Mouse (Mus musculus) C2C12 (cell line): ENCODE measurements at regions not wholly inside any gene's neighbourhood (a gene's known extent, or its start where the extent isn't known, plus 50 kb on each side); places are given as distances from the start of the nearest gene placed in this dataset.

Experiments
- CTCF ChIP-seq: IDR thresholded peaks from one replicate; pipeline ENCODE4 v1.5.1; 2011; ENCODE audit not compliant: control insufficient read depth, insufficient read depth, insufficient read length
- MAX ChIP-seq: IDR thresholded peaks from one replicate; pipeline ENCODE4 v1.6.1; 2011; ENCODE audit warnings: mild to moderate bottlenecking, control low read depth
- MYOG ChIP-seq: IDR thresholded peaks from one replicate; pipeline ENCODE4 v1.6.1; 2011; ENCODE audit not compliant: control insufficient read depth, insufficient read length; ENCODE audit errors: extremely low read depth
- USF1 ChIP-seq: IDR thresholded peaks from one replicate; pipeline ENCODE4 v1.6.1; 2011; ENCODE audit warnings: low read depth, mild to moderate bottlenecking, control low read depth, moderate library complexity

GRCm38 (mm10) chr13:83252452-83252851 lies 251.4 kb upstream of the Mef2c start:
- TF ChIP-seq CTCF (no peak), USF1 (no peak), MAX (no peak), MYOG (no peak)
